ENCODE assay signal across 23 mouse cellular contexts in the genomic region with DNA sequence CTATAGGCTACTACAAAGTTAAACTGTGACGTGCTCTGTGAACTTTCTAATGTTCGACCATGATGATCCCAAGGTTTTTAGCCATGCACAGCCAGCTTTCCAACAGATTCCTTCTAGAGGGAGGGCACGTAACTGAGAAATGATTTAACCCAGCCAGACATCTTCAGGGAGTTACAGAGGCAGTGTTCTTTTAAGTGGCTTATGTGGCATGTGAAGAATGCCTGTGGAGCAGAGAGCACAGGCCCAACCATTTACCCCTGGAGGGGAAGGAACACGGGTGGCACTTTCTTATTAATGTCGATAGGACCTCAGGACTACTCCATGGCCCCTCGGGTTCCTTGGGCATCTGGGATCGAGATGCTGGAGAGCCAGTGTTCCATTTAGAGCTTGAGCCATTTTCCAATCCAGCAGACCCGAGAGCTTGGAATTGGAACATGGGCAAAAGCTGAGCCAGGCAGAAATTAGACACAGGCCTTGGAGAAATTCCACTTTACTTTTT.
A peak's percentile ranks its signal among the peaks of the same experiment; 100 is the strongest.
DNase-seq lines count a peak whose midpoint lies in the region; ATAC-seq and TF ChIP-seq lines count a peak whose summit lies in the region.
"Had no signal": no experiment of that assay in that cellular context is flagged by ENCODE, and none has a peak within 500 bp of the region (broad histone marks: within the 10 kb centered on the region; RNA-seq: fewer than 3 reads in every experiment).

No protein-coding gene starts in this region.

- TF ChIP-seq POLR2A in embryonic fibroblast, embryonic 13.5 days (IDR thresholded peaks at IDR 0.05; ENCODE audit: low read depth, low read length): no peak

- DNase-seq in heart, adult 8-10 months (ENCODE audit: low spot score): no peak
- DNase-seq in lung, postnatal 14 days: no peak
- DNase-seq in adrenal gland, adult (ENCODE audit: inconsistent age in 2 of 2, low spot score in 1 of 2): no peak
- DNase-seq: adrenal gland, postnatal 10 days; cerebellum, adult 9-11 months; gastrocnemius, postnatal 14 days; heart, postnatal 4 days; layer of hippocampus, postnatal 36 days; thymus, adult 18-20 months; thymus, postnatal 4 days had no signal

- no peak overlapping the region for H3K4me3 ChIP-seq in heart, embryonic 15.5 days
- H3K4me3 ChIP-seq in lung, embryonic 16.5 days (ENCODE audit: low read length): no peak overlapping the region
- H3K4me3 ChIP-seq in embryonic fibroblast, embryonic 13.5 days (ENCODE audit: insufficient read depth, low read length): no peak overlapping the region
- H3K4me3 ChIP-seq: hindbrain, embryonic 15.5 days; intestine, embryonic 15.5 days; kidney, embryonic 15.5 days; megakaryocyte, embryonic 14.5 days; midbrain, embryonic 15.5 days; myocyte had no signal

- peaks cover 38% of the 10 kb centered on the region for H3K4me1 ChIP-seq in heart, embryonic 15.5 days (replicated peaks)
- peaks cover 18% of the 10 kb centered on the region for H3K4me1 ChIP-seq in lung, embryonic 16.5 days (replicated peaks; ENCODE audit: control insufficient read depth, insufficient read depth, low read length)
- peaks cover 17% of the 10 kb centered on the region for H3K4me1 ChIP-seq in embryonic fibroblast, embryonic 13.5 days (ENCODE audit: control insufficient read depth, insufficient read depth, low read length)
- H3K4me1 ChIP-seq: hindbrain, embryonic 15.5 days; midbrain, embryonic 15.5 days had no signal

- no peak overlapping the region for H3K9ac ChIP-seq in heart, embryonic 15.5 days
- no peak overlapping the region for H3K9ac ChIP-seq in lung, embryonic 16.5 days (ENCODE audit: low read length)
- H3K9ac ChIP-seq: hindbrain, embryonic 15.5 days; intestine, embryonic 15.5 days; kidney, embryonic 15.5 days; midbrain, embryonic 15.5 days had no signal

- TF ChIP-seq CTCF in embryonic fibroblast, embryonic 13.5 days (IDR thresholded peaks at IDR 0.05; ENCODE audit: borderline replicate concordance, insufficient read depth, low read length): no peak

- no peaks in the 10 kb centered on the region for H3K36me3 ChIP-seq in heart, embryonic 15.5 days
- no peaks in the 10 kb centered on the region for H3K36me3 ChIP-seq in lung, embryonic 16.5 days (ENCODE audit: control insufficient read depth, insufficient read depth, low read length)
- H3K36me3 ChIP-seq: hindbrain, embryonic 15.5 days; intestine, embryonic 15.5 days; kidney, embryonic 15.5 days; midbrain, embryonic 15.5 days had no signal

- H3K27me3 ChIP-seq in heart, embryonic 15.5 days: no peaks in the 10 kb centered on the region
- no peaks in the 10 kb centered on the region for H3K27me3 ChIP-seq in lung, embryonic 16.5 days (ENCODE audit: control insufficient read depth, insufficient read depth, low read depth, low read length)
- H3K27me3 ChIP-seq: hindbrain, embryonic 15.5 days; intestine, embryonic 15.5 days; kidney, embryonic 15.5 days; megakaryocyte, embryonic 14.5 days; midbrain, embryonic 15.5 days had no signal

- no peak for ATAC-seq in heart, embryonic 15.5 days (replicated peaks; ENCODE audit: insufficient number of reproducible peaks, insufficient read depth, low FRiP score, low read depth)
- ATAC-seq in lung, embryonic 16.5 days (ENCODE audit: low read depth): peak; percentile 76
- ATAC-seq in activated CD4-positive, CD25-positive, alpha-beta regulatory T cell, adult 4 months: no peak
- ATAC-seq: forebrain, embryonic 14.5 days; intestine, embryonic 15.5 days; midbrain, embryonic 15.5 days had no signal

- H3K27ac ChIP-seq in heart, embryonic 15.5 days: peak overlapping the region; percentile 2; the same call in 1 of the 2 replicates
- peak overlapping the region; percentile 71 for H3K27ac ChIP-seq in lung, embryonic 16.5 days (ENCODE audit: low read length)
- peak overlapping the region; percentile 72 for H3K27ac ChIP-seq in embryonic fibroblast, embryonic 13.5 days (ENCODE audit: insufficient read depth, low read length)
- H3K27ac ChIP-seq: hindbrain, embryonic 15.5 days; intestine, embryonic 15.5 days; kidney, embryonic 15.5 days; midbrain, embryonic 15.5 days had no signal

- no peak overlapping the region for H3K4me2 ChIP-seq in heart, embryonic 15.5 days
- no peak overlapping the region for H3K4me2 ChIP-seq in lung, embryonic 16.5 days (ENCODE audit: low read depth, low read length)
- H3K4me2 ChIP-seq: heart, embryonic 11.5 days; hindbrain, embryonic 15.5 days; intestine, embryonic 15.5 days; kidney, embryonic 15.5 days; liver, embryonic 11.5 days; midbrain, embryonic 15.5 days had no signal

- WGBS in heart, embryonic 15.5 days: 54% methylated on average over 8 of the region's 8 CpGs
- WGBS in lung, embryonic 16.5 days: 50% methylated on average over 8 of the region's 8 CpGs

- no peaks in the 10 kb centered on the region; the same call in 1 of the 2 replicates for H3K9me3 ChIP-seq in heart, embryonic 15.5 days (replicated peaks)
- H3K9me3 ChIP-seq in lung, embryonic 16.5 days (ENCODE audit: control insufficient read depth, low read length): no peaks in the 10 kb centered on the region
- H3K9me3 ChIP-seq: hindbrain, embryonic 15.5 days; intestine, embryonic 15.5 days; kidney, embryonic 15.5 days; megakaryocyte, embryonic 14.5 days; midbrain, embryonic 15.5 days had no signal

Comparison
In these comparisons a context has a peak if more than half of its experiments do, and no peak if none do; other contexts are left out.
1. H3K27ac ChIP-seq: peak in every context shown above with its lines; median percentile 72 in embryonic fibroblast, embryonic 13.5 days; 71 in lung, embryonic 16.5 days; 2 in heart, embryonic 15.5 days.